Mouse (Mus musculus) G1E (cell line): ENCODE data around the gene Serinc2.

Experiments used
- CTCF ChIP-seq: IDR thresholded peaks from 2 replicates; pipeline ENCODE4 v1.5.1; 2012; ENCODE audit warnings: low read depth, low read length, inconsistent platforms, mixed read lengths
- GATA1 ChIP-seq: IDR thresholded peaks from 2 replicates; pipeline ENCODE4 v1.6.1; 2012; ENCODE audit warnings: borderline replicate concordance, low read length, inconsistent platforms, mixed read lengths
- GATA2 ChIP-seq: IDR thresholded peaks from 2 replicates; pipeline ENCODE4 v1.6.1; 2012; ENCODE audit warnings: low read depth, low read length, inconsistent platforms, borderline replicate concordance

GRCm38 (mm10) chr4:130306796-130307630 lies 28.0 kb upstream of the Serinc2 start:
- TF ChIP-seq CTCF (no peak), GATA2 (no peak), GATA1 (no peak)
